Mouse (Mus musculus) embryo, embryonic 11 days (tissue): ENCODE measurements around the gene Arrdc5.
A peak's percentile ranks its signal among the peaks of the same experiment; 100 is the strongest.
"Not testable (repeated sequence)": the region's sequence is repeated elsewhere in the genome, so short reads cannot be mapped to it uniquely, and the experiment has no call there.

Experiments used
- DNase-seq: peaks from one replicate; pipeline ENCODE4 v3.0.0-alpha.2; 2015

The Arrdc5 gene

DNA sequence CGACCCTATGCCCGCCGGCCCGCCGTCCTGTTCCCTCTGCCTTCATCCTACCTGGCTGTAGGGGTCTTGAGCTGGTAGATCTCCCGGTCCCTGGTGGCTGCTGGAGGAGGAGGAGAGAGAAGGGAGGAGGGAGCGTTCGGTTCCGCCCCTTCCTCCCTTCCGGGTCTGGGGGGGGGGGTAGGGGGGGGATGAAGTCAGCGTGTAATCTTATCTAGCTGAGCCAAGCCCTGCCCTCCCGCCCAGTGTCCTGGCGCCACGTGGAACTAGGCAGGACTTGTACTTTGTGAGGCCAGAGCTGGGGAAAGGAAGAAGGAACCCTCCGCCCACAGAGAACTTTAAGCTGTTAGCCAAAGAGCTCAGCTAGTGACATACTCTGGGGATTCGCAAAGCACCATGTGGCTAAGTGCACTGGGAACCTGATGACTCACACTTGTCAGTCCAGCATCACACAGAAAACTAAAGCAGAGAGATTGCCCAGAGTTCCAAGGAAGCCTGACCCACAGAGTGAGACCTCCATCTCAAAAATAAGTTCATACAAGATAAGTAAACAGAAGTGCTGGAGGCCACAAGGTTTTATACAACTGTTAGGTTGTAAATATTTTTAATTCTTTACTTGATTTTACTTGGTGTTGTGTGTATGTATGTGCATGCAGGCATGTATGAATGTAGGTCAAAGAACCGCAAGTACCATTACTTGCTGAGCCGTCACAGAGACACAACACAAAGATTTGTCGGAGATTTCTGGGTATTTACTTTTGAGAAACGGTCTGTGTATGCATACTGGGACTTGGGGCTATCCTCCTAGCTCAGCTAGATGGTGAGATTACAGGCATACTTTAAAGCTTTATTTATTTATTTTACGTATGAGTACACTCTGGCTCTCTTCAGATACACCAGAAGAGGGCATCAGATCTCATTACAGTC, 23.2 kb downstream of the Arrdc5 start, which contains the start of gene Ticam1:
TSS of gene Ticam1 (minus strand) at position 144 of the 924 bp plus-strand sequence.
- peak; percentile 94 for DNase-seq

DNA sequence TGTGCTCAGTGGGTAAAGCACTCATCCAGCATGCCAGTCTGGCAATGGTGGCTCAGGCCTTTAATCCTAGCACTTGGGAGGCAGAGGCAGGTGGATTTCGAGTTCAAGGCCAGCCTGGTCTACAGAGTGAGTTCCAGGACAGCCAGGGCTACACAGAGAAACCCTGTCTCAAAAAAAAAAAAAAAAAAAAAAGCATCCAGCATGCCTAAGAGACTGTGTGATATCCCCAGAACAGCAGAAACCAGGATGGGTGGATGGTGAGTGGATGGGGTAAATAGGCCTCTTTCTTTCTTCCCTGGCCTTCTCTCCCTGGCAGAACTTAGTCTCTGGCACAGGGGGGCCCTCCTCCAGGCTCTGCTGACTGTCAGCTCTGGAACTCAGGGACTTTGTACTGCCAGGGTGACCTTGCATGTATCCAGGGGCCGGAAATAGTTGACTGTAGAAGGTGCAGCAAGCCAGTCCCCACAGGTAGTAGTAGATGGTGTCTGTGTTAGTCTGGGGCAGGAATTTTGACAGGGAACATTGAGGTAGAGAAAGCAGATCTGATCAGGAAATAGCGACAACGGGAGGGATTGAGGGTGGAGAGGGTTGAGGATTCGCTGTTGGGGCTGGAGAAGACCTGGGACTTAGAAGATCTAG, 24.1 kb downstream of the Arrdc5 start:
- DNase-seq, result no peak

DNA sequence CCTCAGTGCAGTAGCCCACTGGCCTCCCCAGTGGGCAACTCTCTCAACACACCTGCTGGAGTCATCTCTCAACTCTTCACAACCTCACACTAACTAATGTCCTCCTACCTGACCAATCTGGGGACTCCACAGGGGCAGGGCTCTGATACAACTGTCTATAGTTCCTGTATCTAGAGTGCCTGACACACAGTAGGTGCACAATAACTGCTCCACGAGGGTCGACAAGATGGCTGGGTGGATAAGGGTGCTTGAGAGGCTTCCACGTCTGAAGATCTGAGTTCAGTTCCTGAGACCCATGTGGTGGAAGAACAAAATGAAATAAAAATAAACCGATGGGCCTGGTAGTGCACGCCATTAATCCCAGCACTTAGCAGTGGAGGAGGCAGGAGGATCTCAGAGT, 26.1 kb downstream of the Arrdc5 start:
- no peak for DNase-seq

DNA sequence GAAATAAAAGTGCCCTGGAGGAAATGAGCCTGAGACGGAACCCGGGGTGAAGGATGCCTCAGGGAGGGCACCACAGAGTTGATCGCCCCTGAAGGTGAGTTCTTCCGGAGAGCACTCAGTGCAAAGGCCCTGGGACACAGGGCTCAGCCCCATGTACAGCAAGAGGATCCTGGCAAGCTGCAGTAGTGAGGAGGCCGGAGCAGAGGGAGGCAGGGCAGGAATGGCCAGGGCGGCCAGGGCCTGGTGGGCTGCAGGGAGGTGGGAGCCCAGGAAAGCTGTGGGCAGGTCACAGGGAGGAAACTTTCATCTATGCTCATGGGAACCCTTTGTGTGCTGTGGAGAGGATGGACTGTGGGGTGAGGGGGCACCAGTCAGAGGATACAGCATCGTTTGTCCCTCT, 26.6 kb downstream of the Arrdc5 start:
- DNase-seq, result no peak

DNA sequence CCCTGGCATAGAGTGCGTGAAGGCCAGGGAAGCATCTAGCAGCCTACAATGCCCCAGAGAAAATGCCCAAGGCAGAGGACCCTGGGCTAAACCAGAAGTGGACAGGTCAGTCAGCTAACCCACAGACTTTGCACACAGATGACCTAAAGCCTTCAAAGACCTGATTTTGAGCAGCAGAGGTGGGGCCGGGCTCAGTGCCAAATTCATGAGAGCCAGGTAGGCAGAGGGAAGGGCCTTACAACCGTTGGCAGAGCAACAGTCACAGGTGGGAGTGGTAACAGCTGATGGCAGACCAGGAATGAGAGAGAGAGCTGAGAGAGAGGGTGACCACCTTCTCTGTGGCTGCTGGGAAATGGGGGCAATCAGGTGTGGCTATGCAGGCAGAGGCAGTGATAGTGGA, 27.4 kb downstream of the Arrdc5 start:
- DNase-seq, result no peak

DNA sequence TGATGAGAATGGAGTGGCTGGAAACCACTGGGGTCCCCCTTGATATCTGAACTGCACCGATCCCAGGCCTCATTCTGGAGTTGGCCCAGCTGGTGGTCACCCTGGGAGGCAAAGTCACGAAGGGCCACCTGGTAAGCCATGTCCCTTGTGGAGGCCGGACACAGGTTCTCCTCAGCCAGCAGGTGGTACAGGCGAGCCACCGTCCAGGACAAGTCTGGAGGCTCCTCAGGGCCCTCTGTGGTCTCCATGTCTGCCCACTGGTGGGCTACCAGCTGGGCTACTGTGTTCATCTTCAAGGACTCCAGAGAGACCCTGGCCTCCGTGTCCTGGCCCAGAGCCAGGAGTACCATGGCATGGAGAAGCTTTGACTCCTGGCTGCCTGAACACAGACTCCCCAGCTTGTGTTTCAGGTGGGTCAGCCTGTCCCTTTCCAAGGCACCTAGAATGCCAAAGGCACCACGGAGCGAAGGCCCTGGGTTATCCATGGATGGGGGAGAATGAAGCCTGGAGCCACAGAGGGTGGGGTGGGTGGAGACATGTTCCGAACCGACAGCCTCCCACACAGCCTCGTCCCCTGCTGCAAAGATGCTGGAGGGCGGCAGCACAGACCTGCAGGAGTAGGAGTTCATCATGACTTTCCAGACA, 28.4 kb downstream of the Arrdc5 start:
- no peak for DNase-seq

DNA sequence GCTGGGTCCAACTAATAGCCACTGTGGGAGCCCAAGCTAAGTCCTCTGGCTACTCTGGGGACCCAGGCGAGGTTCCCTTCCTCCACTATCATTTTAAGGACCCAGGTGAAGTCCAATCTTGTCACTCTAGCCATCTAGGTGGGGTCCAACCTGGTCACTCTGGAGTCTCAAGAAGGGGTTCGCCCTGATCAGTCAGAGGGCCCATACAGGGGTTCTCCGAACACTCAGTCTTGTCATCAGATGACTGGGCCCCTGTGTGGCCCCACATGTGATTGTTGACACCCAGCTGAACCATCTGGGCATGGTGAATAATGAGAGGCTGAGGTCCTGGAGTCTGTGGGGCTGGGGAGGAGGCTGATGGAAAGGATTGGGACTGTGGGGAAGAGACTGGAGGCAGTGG, 30.3 kb downstream of the Arrdc5 start:
- no peak for DNase-seq

DNA sequence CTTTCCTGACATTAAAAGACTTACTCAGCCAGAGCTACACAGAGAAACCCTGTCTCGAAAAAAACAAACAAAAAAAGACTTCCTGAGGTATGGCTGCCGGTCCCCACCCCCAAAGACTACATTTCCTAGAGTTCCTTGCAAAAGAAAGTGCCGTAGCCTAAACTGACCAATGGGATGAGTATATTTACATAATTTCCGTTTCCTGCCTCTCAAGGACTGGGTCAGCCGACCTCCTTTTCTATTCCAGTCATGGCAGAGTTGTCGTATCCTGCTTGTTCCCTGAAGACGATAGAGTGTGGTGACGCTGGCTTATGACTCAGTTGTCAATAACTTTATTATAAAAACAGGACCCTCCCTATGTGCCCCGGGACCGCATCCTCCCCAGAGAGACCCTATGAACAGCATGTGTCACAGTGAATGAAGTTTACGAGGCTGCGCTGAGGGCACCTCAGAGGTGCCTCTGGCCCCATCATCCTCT, 30.9 kb downstream of the Arrdc5 start:
- peak; percentile 89 for DNase-seq

DNA sequence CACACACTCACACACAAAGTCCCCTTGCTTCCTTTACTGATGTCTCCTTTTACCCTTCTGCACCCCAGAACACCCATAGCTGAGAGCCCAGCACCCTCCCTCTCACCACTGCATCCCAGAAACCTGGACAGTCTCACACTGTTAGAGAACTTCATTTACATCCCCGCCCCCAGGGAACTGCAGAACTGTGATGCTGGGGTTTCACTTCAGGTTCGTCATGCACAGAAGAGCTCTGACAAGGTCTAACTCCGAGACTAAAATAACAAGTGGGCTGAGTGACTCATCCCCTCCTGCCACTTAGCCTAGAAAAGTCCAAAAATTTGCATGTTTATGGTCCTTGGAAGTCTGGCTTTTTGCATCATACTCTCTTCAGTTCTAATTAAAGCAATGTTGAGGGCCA, 33.8 kb downstream of the Arrdc5 start:
- no peak for DNase-seq

DNA sequence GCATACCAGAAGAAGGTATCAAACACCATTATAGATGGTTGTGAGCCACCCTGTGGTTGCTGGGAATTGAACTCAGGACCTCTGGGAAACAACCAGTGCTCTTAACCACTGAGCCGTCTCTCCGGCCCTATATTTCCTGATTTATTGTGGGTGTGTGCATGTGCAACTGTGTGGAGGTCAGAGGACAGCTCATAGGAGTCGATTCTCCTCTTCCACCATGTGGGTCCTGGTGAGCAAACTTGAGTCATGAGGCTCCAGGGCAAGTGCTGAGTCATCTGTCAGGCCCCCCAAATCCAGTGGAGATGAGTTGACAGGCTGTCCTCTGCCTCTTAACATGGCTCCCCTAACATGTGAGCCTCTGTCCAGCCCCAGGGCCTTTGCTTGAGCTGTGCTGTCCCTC, 34.2 kb downstream of the Arrdc5 start:
- no peak for DNase-seq

DNA sequence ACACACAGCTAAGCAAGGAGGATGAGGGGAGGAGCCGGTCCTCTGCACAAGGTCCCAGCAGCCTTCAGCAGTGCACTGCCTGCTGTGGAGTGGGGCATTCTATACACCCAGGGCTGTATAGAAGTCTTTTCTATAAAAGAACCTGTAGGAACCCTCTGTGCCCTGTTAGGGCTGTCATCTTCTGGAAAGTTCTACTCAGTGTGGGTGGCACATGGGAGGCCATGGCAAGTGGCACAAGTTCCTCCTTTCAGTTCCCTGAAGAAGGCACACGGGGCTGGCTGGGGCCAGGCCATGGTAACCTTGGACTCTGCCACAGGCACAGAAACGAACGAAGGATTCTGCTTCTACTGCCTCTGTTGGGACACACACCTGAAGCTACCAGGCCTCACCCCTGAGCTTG, 35.1 kb downstream of the Arrdc5 start:
- DNase-seq, result no peak

DNA sequence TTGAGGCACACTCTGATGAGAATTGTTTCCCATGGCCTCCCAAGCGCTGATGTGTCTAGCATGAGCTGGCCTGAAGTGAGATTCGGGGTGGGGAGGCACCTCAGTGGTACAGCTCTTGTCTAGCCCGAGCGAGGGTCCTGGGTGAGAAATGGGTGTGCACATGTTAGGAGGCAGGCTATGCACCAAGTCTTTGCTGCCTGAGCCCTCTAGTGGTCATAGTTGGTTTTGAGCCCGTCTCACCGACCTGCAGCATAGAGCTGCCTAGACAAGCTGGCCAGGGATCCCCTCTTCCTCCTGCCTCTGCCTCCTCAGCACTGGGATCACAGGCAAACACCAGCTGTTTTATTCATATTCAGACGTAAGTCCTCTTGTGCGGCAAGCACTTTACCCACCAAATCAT, 36.1 kb downstream of the Arrdc5 start:
- DNase-seq, result peak; percentile 82

DNA sequence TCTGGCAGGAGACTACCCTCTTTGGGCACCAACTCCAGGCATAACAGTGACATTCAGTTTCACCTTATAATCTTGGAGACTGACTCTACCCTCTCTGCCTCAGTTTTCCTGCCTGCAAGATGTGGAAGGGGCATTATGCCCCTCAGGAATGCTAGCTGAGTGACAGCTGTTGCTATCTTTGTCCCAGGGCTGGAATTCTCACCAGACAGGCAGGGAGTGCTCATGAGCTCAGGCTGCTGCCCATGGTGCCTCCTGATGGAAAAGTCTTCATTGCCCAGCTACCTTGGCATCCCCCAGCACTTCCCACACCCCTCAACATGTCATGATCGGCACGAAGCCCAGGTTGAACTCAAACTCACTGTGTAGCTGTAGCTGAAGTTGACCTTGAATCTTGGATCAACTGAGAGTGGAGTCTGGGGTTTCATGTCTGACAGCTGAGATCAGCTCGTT, 37.4 kb downstream of the Arrdc5 start:
- DNase-seq, result no peak

DNA sequence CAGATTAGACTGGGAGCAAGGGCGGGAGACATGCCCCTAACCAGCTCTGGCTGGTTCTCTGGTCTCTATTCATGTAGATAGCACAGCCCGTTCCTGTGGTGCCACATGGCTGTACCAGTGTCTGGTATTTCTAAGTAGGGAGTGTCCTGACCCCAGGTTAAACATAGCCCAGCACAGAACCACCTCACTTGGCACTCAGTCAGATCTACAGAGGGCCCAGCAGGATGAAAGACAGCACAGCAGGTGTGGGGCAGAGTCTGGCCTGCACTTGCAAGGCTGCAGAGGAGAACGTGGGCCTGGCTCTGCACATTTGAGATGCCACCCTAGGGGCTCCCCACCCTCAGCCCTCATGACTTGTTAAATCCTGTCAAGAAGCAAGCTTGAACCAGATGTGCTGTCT, 38.9 kb downstream of the Arrdc5 start:
- no peak for DNase-seq

DNA sequence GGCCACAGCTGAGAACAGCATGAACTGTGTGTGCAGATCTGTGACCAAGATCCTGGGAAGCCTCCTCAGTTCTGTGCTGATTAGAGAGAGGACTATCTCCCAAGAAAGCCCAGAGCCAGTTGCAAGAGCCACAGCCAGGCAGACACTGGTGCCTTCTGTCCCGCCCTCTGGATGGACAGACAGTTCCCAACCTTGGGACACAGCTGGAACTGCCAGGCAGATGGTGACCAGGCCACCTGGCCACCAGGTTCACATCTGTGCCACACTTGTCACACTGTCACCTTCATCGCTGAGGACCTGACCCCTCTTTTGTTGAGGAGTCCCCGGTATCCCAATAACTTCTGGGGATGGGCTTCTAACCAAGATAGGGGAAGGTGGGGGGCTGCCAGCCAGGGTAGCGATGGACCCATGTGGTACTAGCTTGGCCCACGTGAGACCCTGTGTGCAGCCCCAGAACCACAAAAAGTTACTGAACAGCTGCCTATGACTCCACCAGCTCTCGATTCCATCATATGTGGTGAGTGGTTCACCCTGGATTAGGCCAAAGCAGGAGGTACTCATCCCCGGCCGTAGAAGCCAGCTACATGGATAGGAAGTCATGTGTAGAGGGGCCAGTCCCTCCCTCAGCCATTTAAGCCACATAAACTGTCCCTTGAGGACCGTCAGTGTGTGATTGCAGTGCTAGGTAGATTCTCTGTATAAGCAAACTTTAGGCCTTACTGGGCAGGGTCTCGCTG, 40.6 kb downstream of the Arrdc5 start:
- DNase-seq, result no peak

DNA sequence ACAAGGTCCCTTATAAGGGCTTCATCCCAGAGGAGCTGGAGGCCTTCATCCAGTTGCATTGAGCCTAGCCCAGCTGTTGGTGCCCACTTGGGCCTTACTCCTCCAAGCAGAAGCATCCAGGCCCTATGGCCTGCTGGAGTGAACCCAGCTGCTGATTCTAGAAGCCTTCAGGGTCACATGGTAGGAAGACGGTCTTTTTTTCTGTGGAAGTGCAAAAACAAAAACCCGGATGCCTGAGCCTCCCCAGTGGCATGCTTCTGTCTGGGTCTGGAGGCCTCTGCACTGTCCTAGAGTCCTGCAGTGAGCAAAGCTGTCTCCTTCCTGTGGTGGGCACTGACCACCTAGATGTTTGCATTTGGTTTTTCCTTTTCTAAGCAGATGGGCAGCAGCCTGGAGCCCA, 41.3 kb downstream of the Arrdc5 start:
- DNase-seq, result not testable (repeated sequence)

DNA sequence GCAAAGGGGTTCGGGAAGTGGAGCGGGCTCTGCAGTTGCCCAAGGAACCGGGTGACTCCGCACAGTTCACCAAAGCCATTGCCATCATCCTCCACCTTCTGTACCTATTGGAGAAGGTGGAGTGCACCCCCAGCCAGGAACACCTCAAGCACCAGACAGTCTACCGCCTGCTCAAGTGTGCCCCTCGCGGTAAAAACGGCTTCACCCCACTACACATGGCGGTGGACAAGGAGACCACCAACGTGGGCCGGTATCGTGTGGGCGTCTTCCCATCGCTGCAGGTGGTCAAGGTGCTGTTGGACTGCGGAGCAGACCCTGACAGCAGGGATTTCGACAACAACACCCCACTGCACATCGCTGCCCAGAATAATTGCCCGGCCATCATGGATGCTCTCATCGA, 41.8 kb downstream of the Arrdc5 start:
- DNase-seq, result not testable (repeated sequence)

DNA sequence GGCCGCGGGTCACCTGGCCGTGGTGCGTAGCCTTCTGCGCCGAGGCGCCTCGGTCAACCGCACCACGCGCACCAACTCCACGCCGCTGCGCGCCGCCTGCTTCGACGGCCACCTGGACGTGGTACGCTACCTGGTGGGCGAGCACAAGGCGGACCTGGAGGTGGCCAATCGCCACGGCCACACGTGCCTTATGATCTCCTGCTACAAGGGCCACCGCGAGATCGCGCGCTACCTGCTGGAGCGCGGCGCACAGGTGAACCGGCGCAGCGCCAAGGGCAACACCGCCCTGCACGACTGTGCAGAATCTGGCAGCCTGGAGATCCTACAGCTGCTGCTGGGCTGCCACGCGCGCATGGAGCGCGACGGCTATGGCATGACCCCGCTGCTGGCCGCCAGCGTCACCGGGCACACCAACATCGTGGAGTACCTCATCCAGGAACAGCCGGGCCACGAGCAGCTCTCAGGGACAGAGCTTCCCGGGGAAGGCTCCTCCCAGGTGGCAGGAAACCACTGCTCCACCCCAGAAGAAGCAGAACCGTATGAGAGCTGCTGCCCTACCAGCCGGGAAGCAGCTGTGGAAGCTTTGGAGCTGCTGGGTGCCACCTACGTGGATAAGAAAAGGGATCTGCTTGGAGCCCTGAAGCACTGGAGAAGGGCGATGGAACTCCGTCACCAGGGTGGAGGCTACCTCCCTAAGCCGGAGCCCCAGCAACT, 42.7 kb downstream of the Arrdc5 start:
- DNase-seq, result no peak

DNA sequence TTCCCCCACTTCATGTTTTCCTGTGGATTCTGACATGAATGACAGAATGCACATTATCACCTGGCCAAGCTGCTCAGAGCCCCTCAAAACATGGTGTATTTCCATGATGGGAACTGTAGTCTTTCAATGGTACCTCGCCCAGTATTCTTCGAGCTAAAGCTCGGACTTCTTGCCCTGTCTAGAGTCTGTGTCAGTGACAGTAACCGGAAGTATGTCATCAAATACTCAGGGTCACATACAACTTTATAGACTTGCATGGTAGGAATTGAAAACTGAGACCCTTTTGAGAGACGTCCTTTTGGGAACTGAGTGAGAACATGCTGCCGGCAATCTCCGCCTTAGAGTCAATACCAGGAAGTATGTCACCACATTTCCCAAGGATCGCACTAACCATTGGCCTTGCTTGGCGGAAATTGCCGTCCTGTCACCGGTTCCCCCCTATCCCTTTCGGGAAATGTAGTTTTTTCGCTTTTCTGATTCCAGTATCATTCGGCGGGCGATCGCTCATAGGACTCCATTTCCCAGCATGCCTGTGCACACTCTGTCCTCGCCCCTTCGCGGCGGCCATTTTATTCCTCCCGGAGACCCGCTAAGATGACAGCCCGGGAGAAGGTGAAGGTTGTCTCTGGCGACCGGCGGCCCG, 43.7 kb downstream of the Arrdc5 start, which contains the start of gene Fem1a:
TSS of gene Fem1a (plus strand) at position 572 of the 643 bp plus-strand sequence.
- DNase-seq, result peak; percentile 98

DNA sequence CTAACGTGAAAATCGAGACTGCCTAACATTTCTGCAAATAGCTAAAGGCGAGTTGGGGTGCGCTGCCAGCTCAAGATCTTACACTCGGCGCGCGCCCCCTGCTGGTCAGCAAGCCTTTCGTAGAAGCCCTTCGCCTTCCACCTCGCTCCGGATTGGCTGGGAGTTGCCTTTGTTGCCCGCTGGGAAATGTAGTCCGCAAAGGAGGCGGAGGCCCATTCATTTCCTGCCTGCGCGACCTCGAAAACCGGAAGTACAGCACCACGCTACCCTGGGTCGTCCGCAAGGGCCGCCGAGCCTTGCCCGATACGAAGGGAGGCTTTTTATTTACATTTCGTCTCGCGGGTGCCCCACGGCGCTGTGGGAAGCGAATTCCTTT, 44.2 kb downstream of the Arrdc5 start:
- peak; percentile 99 for DNase-seq

DNA sequence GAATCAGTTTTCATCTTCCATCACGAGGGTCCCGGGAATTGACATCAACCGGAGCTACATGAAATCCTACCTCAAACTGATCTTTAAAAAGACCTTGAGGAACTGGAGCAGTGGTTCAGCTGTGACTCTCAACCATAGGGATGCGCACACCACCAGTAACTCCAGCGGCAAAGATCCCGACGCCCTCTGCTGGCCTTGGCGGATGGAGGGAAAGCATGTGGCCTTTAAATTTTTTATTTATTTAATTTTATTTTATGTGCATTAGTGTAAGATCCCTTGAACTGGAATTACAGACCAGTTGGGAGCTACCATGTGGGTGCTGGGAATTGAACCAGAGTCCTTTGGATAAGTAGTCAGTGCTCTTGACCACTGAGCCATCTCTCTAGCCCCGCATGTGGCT, 44.7 kb downstream of the Arrdc5 start:
- DNase-seq, result peak; percentile 30

DNA sequence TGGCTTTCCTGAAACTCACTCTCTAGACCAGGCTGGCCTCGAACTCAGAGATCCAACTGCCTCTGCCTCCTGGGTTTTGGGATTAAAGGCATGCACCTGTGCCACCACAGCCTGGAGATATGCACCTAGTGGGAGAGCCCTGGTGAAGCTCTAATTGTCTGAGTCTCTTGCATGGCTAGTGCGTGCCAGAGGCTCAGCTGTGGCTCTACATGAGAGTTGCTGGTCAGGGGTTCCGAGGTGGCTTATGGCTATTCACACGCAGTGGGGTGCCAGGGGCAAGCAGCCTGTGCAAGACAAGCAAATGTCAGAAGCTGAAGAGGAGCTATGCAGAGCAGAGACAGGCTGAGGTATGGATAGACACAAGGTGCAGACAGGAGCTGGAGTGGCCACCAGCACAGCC, 45.4 kb downstream of the Arrdc5 start:
- DNase-seq, result no peak
